Mouse (Mus musculus) ovary, postnatal 10 days (tissue): ENCODE measurements around the gene B3gnt9.
"Not testable (repeated sequence)": the region's sequence is repeated elsewhere in the genome, so short reads cannot be mapped to it uniquely, and the experiment has no call there.

Experiments used
- DNase-seq: peaks from one replicate; pipeline ENCODE4 v3.0.0; 2022; ENCODE audit warnings: low spot score

B3gnt9 gene

GRCm38 (mm10) chr8:105258911-105259720 is 4.2 kb upstream of the B3gnt9 start:
- DNase-seq = no peak

- DNase-seq = no peak
Measured at GRCm38 (mm10) chr8:105257318-105258114, 2.6 kb upstream of the B3gnt9 start.

- DNase-seq = peak; percentile 82
Measured at GRCm38 (mm10) chr8:105254152-105254965, 594 bp downstream of the B3gnt9 start.

- no peak for DNase-seq
Measured at GRCm38 (mm10) chr8:105253766-105254151, 1.2 kb downstream of the B3gnt9 start.

- DNase-seq = no peak
Measured at GRCm38 (mm10) chr8:105252680-105253537, 2.0 kb downstream of the B3gnt9 start.

- DNase-seq = no peak
Measured at GRCm38 (mm10) chr8:105251954-105252353, 3.0 kb downstream of the B3gnt9 start.

GRCm38 (mm10) chr8:105241016-105241415 is 13.9 kb downstream of the B3gnt9 start:
- no peak for DNase-seq

GRCm38 (mm10) chr8:105237442-105238142 is 17.4 kb downstream of the B3gnt9 start:
- DNase-seq = no peak

GRCm38 (mm10) chr8:105235206-105235605 is 19.7 kb downstream of the B3gnt9 start:
- no peak for DNase-seq

GRCm38 (mm10) chr8:105233126-105233935 is 21.6 kb downstream of the B3gnt9 start:
- DNase-seq = no peak

- DNase-seq = not testable (repeated sequence)
Measured at GRCm38 (mm10) chr8:105232321-105232693, 22.6 kb downstream of the B3gnt9 start.

GRCm38 (mm10) chr8:105231503-105232320 is 23.2 kb downstream of the B3gnt9 start:
- no peak for DNase-seq

GRCm38 (mm10) chr8:105225917-105226316 is 29.0 kb downstream of the B3gnt9 start:
- no peak for DNase-seq

GRCm38 (mm10) chr8:105225272-105225593 is 29.7 kb downstream of the B3gnt9 start:
- DNase-seq = no peak

- DNase-seq = peak; percentile 95
Measured at GRCm38 (mm10) chr8:105224413-105225271, 30.3 kb downstream of the B3gnt9 start, which contains the start of gene D230025D16Rik. Gene D230025D16Rik (plus strand): TSS chr8:105225145.

- no peak for DNase-seq
Measured at GRCm38 (mm10) chr8:105223850-105224249, 31.1 kb downstream of the B3gnt9 start.

- DNase-seq = no peak
Measured at GRCm38 (mm10) chr8:105217926-105218522, 36.9 kb downstream of the B3gnt9 start.

- no peak for DNase-seq
Measured at GRCm38 (mm10) chr8:105214104-105214503, 40.8 kb downstream of the B3gnt9 start.
